Mouse (Mus musculus) bone marrow, adult 2 months (tissue): ENCODE measurements around the gene Slc35e3.

Source experiments
- CTCF ChIP-seq: fragments of 200-500 bp; IDR thresholded peaks from 2 replicates; pipeline ENCODE4 v1.5.1; 2011; ENCODE audit warnings: low read length, control low read depth; ENCODE audit not compliant: control insufficient read depth, insufficient read depth
- POLR2A ChIP-seq: fragments of 200-500 bp; IDR thresholded peaks from 2 replicates; pipeline ENCODE4 v1.6.1; 2011; ENCODE audit warnings: low read depth, mild to moderate bottlenecking, control low read depth, low read length, borderline replicate concordance; ENCODE audit not compliant: control insufficient read depth

- TF ChIP-seq POLR2A = no peak
- no peak for TF ChIP-seq CTCF
These were observed 21.3 kb downstream of the Slc35e3 start for GRCm38 (mm10) chr10:117724804-117725361.
